Mouse (Mus musculus) neural tube, embryonic 12.5 days (tissue): ENCODE results near the gene Col5a3. TPM values are rescaled to one million over a fixed set of nuclear protein-coding genes. Genes with fewer than 3 reads are reported as not detected.

Experiments used
- ATAC-seq: fragments of 200-750 bp; cut with Nextera tagmentation; 2 replicates; pipeline ENCODE4 v1.8.0; 2017; ENCODE audit warnings: low read depth, mild to moderate bottlenecking, moderate TSS enrichment, moderate library complexity; ENCODE audit not compliant: low FRiP score
- H3K27ac ChIP-seq: fragments of 300-500 bp; sonication (generic); 2 replicates; pipeline ENCODE4 v1.5.1; 2016
- H3K27me3 ChIP-seq: fragments of 300-500 bp; sonication (generic); replicated peaks from 2 replicates; pipeline ENCODE4 v1.6.1; 2016; ENCODE audit warnings: mild to moderate bottlenecking
- H3K36me3 ChIP-seq: fragments of 300-500 bp; sonication (generic); 2 replicates; pipeline ENCODE4 v1.6.1; 2016; ENCODE audit warnings: mild to moderate bottlenecking
- H3K4me1 ChIP-seq: fragments of 300-500 bp; sonication (generic); 2 replicates; pipeline ENCODE4 v1.6.1; 2016
- H3K4me2 ChIP-seq: fragments of 300-500 bp; sonication (generic); replicated peaks from 2 replicates; pipeline ENCODE4 v1.6.1; 2016; ENCODE audit warnings: mild to moderate bottlenecking
- H3K4me3 ChIP-seq: fragments of 300-500 bp; sonication (generic); 2 replicates; pipeline ENCODE4 v1.5.1; 2016
- H3K9ac ChIP-seq: fragments of 300-500 bp; sonication (generic); 2 replicates; pipeline ENCODE4 v1.6.1; 2016; ENCODE audit warnings: mild to moderate bottlenecking
- H3K9me3 ChIP-seq: fragments of 300-500 bp; sonication (generic); 2 replicates; pipeline ENCODE4 v1.6.1; 2016; ENCODE audit warnings: mild to moderate bottlenecking
- WGBS: fragments of 180-500 bp; shearing (Covaris S2); methylation state at CpG from one replicate; pipeline ENCODE4 v1.1.7; 2016; 5-methylcytosine and 5-hydroxymethylcytosine counted together
- polyA plus RNA-seq: library from polyadenylated mRNA; unstranded; fragments of >200 nt; fragmentation: Nextera tagmentation; extraction: Ambion mirVana; gene quantifications from 2 replicates; pipeline ENCODE4 v1.2.1, GENCODE M21; 2016

The Col5a3 gene
- polyA plus RNA-seq, 1 experiment from 2014 or later: 0.75 TPM

GRCm38 (mm10) chr9:20758896-20759295 lies 56.0 kb downstream of the Col5a3 start:
- Histone ChIP-seq H3K4me3 (no peak overlapping the region), H3K4me1 (no peaks in the 10 kb centered on the region), H3K9ac (no peak overlapping the region), H3K4me2 (no peak overlapping the region), H3K27me3 (no peaks in the 10 kb centered on the region), H3K27ac (no peak overlapping the region), H3K36me3 (no peaks in the 10 kb centered on the region), H3K9me3 (no peaks in the 10 kb centered on the region)
- 83% methylated on average over 6 of the region's 6 CpGs for WGBS
- no peak for ATAC-seq

DNA sequence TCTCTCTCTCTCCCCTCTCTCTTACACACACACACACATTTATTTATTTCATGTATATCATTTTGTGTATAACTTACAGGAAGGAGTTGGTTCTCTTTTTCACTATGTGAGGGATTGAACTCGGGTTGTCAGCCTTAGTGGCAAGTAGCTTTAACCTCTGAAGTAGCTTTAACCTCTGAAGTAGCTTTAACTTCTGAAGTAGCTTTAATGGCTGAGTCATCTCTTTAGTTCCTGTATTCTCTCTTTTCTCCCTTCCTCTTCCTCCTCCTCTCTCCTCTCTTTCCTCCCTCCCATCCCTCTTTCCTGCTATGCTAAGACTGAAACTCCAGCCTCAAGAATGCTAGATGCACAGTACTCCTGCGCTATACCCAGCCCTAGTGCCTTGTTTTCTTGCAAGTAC lies 56.6 kb downstream of the Col5a3 start:
- H3K4me2 ChIP-seq: no peak overlapping the region
- no peak overlapping the region for H3K9ac ChIP-seq
- H3K9me3 ChIP-seq: no peaks in the 10 kb centered on the region
- H3K4me1 ChIP-seq: no peaks in the 10 kb centered on the region
- no peaks in the 10 kb centered on the region for H3K36me3 ChIP-seq
- ATAC-seq: no peak
- no peak overlapping the region for H3K4me3 ChIP-seq
- H3K27ac ChIP-seq: no peak overlapping the region
- H3K27me3 ChIP-seq: no peaks in the 10 kb centered on the region
- WGBS: 85% methylated on average over 2 of the region's 2 CpGs

DNA sequence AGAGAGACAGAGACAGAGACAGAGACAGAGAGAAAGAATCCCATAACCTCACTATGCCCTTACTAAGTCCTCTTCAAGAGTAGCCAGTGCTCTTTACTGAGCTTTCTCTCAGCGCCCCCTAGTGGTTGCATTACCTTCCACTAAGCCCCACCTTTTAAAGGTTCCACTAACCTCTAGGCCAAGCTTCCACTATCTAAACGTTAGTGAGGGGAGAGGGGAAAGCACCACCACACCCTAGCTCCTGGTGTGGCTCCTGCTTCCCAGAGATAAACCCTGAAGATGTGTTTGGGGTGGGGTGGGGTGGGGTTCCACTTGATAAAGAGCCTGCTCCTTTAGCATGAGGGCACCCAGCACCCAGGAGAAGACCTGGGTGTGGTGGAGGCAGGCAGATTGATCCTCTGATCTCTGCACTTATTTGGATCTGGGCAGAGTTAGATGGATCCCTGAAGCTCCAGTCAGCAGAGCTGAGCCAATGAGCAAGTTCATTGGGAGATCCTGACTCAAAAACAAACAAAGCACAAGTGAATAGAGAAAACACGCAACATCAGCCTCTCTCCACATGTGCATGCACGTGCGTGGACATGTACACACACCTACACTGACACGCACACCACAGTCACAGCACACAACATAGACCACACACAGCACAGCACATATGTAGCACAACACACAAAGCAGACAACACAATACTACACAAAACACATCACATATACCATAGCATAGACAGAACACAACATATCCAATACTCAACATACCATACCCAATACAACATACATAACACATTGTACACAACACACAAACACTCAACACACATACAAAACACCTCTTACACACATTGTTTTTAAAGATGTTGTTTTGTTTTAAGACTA lies 57.5 kb downstream of the Col5a3 start:
- H3K36me3 ChIP-seq: no peaks in the 10 kb centered on the region
- no peaks in the 10 kb centered on the region for H3K27me3 ChIP-seq
- no peak overlapping the region for H3K9ac ChIP-seq
- 56% methylated on average over 6 of the region's 6 CpGs for WGBS
- H3K4me3 ChIP-seq: no peak overlapping the region
- H3K9me3 ChIP-seq: no peaks in the 10 kb centered on the region
- no peak for ATAC-seq
- no peaks in the 10 kb centered on the region for H3K4me1 ChIP-seq
- H3K4me2 ChIP-seq: no peak overlapping the region
- no peak overlapping the region for H3K27ac ChIP-seq

GRCm38 (mm10) chr9:20756081-20756700 lies 58.7 kb downstream of the Col5a3 start:
- ATAC-seq: no peak
- H3K9ac ChIP-seq: no peak overlapping the region

GRCm38 (mm10) chr9:20754335-20754734 lies 60.5 kb downstream of the Col5a3 start:
- Histone ChIP-seq H3K36me3 (no peaks in the 10 kb centered on the region), H3K4me3 (no peak overlapping the region), H3K4me2 (no peak overlapping the region), H3K27ac (no peak overlapping the region), H3K27me3 (no peaks in the 10 kb centered on the region), H3K9me3 (no peaks in the 10 kb centered on the region), H3K9ac (no peak overlapping the region), H3K4me1 (no peaks in the 10 kb centered on the region)
- 86% methylated on average over 2 of the region's 2 CpGs for WGBS
- ATAC-seq: no peak

More at GRCm38 (mm10) chr9:20756081-20756700, 58.7 kb downstream of the Col5a3 start:
- Histone ChIP-seq H3K36me3 (no peaks in the 10 kb centered on the region), H3K9me3 (no peaks in the 10 kb centered on the region), H3K27me3 (no peaks in the 10 kb centered on the region), H3K4me3 (no peak overlapping the region), H3K27ac (no peak overlapping the region), H3K4me1 (no peaks in the 10 kb centered on the region), H3K4me2 (no peak overlapping the region)
- 90% methylated on average over 4 of the region's 4 CpGs for WGBS

GRCm38 (mm10) chr9:20751477-20752029 lies 63.3 kb downstream of the Col5a3 start:
- 51% methylated on average over 6 of the region's 6 CpGs for WGBS
- H3K4me2 ChIP-seq: no peak overlapping the region
- H3K9ac ChIP-seq: no peak overlapping the region
- H3K27me3 ChIP-seq: peaks cover 2% of the 10 kb centered on the region; the same call in 1 of the 2 replicates
- no peak overlapping the region for H3K27ac ChIP-seq
- peaks cover 12% of the 10 kb centered on the region for H3K4me1 ChIP-seq
- H3K4me3 ChIP-seq: no peak overlapping the region
- H3K36me3 ChIP-seq: no peaks in the 10 kb centered on the region
- ATAC-seq: peak; percentile 37; the same call in 1 of the 2 replicates
- no peaks in the 10 kb centered on the region for H3K9me3 ChIP-seq

- Histone ChIP-seq H3K4me1 (peaks cover 21% of the 10 kb centered on the region), H3K9ac (no peak overlapping the region), H3K4me3 (no peak overlapping the region), H3K4me2 (no peak overlapping the region), H3K9me3 (no peaks in the 10 kb centered on the region), H3K27me3 (peaks cover 25% of the 10 kb centered on the region), H3K36me3 (no peaks in the 10 kb centered on the region), H3K27ac (no peak overlapping the region)
- 86% methylated on average over 5 of the region's 5 CpGs for WGBS
- no peak for ATAC-seq
These were observed 65.7 kb downstream of the Col5a3 start for GRCm38 (mm10) chr9:20749213-20749612.

- WGBS: 81% methylated on average over 3 of the region's 3 CpGs
- Histone ChIP-seq H3K4me1 (peaks cover 21% of the 10 kb centered on the region), H3K27ac (no peak overlapping the region)
These were observed 66.3 kb downstream of the Col5a3 start for GRCm38 (mm10) chr9:20748540-20748939.

DNA sequence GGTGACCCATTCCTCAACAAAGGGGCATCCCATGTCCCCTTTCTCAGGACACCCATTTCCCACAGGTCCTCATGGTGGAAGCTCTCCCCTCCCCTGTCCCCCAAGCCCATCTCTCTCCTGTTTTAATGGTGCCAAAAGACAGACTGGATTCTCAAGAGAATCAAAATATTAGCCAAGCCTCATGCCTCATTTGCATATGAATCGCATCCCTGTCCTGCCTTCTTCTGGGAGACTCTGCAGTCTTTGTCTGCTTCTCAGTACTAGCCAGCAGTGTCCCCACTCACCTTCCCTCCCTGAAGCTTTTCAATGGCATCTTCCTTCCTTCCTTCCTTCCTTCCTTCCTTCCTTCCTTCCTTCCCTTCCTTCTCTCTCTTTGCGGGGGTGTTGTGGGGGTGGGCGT lies 67.2 kb downstream of the Col5a3 start:
- no peak overlapping the region for H3K9ac ChIP-seq
- 9% methylated on average over 3 of the region's 3 CpGs for WGBS
- ATAC-seq: no peak
- H3K4me1 ChIP-seq: peaks cover 21% of the 10 kb centered on the region
- no peaks in the 10 kb centered on the region for H3K9me3 ChIP-seq
- no peaks in the 10 kb centered on the region for H3K36me3 ChIP-seq
- peaks cover 30% of the 10 kb centered on the region for H3K27me3 ChIP-seq
- no peak overlapping the region for H3K4me2 ChIP-seq
- no peak overlapping the region for H3K4me3 ChIP-seq
- H3K27ac ChIP-seq: no peak overlapping the region

More at GRCm38 (mm10) chr9:20748540-20748939, 66.3 kb downstream of the Col5a3 start:
- ATAC-seq: no peak
- H3K4me3 ChIP-seq: no peak overlapping the region
- no peaks in the 10 kb centered on the region for H3K9me3 ChIP-seq
- H3K9ac ChIP-seq: no peak overlapping the region
- no peaks in the 10 kb centered on the region for H3K36me3 ChIP-seq
- no peak overlapping the region for H3K4me2 ChIP-seq
- peaks cover 30% of the 10 kb centered on the region for H3K27me3 ChIP-seq

DNA sequence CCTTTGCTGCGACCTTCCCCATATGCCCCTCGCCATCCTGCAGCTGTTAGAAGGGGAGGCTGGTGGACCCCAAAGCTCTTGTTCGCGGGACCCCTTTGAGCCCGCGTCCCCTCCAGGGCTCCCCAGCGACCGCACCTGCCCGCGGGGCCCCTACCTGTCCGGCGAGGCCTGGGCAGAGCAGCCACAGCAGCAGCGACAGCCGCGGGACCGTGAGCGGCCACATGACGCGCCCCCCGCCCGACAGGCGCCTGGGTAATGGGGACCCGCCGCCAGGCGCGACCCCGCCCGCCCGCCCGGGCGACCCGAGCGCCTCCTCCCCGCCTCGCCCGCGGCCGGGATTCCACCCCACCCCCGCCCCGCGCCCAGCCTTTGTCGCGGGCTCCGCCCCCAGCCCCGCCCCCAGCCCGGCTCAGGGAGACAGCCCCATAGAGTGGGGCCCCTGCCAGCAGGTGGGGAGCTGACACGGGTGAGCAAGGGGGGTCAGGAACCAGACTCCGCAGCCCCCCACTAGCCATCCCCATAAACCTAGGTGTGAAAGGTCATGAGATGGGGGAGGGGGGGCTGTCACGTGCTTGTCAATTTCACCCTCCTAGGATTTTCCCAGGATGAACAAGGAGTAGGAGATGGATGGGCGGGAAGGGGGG lies 68.7 kb downstream of the Col5a3 start, which contains the start of gene Olfm2:
Gene Olfm2, minus strand, starts transcription at position 333 of the 644 bp plus-strand sequence.
- H3K4me3 ChIP-seq: peak within 1 kb of the TSS; percentile 53
- H3K9ac ChIP-seq: peak within 1 kb of the TSS; percentile 65
- ATAC-seq: peak; percentile 72
- H3K27me3 ChIP-seq: peaks cover 30% of the 10 kb centered on the region
- H3K4me2 ChIP-seq: peak within 1 kb of the TSS; percentile 87
- H3K36me3 ChIP-seq: no peaks in the 10 kb centered on the region
- 1% methylated on average over 49 of the region's 50 CpGs for WGBS
- no peak within 1 kb of the TSS for H3K27ac ChIP-seq
- peaks cover 21% of the 10 kb centered on the region for H3K4me1 ChIP-seq
- no peaks in the 10 kb centered on the region for H3K9me3 ChIP-seq

DNA sequence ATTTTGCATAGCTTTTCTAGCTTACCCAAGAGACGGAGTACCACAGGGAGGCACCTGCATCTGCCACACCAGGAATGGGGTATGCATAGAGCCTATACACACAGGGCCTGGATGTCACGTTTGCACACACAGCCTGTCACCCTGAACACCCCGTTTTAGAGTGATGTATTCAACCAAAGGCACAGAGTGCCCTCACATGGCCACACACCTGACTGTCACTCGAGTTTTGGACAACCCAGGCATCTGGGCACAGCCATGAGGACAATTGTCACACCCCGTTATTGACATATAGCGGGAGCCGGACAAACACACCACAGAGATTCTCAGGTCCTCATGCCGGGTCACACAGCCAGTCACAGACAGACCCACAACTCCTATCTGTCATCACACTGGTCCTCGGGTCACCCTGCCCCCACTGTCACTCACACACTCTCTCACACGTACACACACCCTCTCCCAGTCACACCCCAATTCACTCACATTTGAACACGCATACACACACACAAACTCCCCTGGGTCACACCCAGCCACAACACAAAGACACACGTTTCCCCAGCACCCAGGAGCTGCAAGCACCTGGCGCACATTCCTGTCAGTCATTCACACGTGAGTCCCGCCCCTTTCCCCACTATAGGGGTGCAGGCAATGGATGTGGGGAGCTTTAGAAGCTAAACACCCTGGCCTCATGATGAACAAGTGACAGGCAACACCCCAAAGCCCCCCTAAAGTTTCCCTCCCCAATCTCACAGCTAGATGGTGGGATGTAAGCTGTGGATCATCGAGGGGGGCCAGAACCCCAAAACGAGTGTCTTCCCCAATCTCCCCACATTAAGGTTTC lies 69.5 kb downstream of the Col5a3 start:
- Histone ChIP-seq H3K4me3 (peak overlapping the region; percentile 53), H3K9me3 (no peaks in the 10 kb centered on the region), H3K4me2 (peak overlapping the region; percentile 87), H3K36me3 (no peaks in the 10 kb centered on the region), H3K27ac (no peak overlapping the region), H3K9ac (peak overlapping the region; percentile 65), H3K4me1 (peaks cover 21% of the 10 kb centered on the region), H3K27me3 (peaks cover 30% of the 10 kb centered on the region)
- peak; percentile 22 for ATAC-seq
- 9% methylated on average over 17 of the region's 17 CpGs for WGBS
